8 mouse cellular contexts compared by ENCODE assay signal in genomic region chr1:89968111-89968851, GRCm38 (mm10). TPM values are rescaled to one million over a fixed set of nuclear protein-coding genes. Genes with fewer than 3 reads are reported as not detected.
A peak's percentile ranks its signal among the peaks of the same experiment; 100 is the strongest.
DNase-seq lines count a peak whose midpoint lies in the region; ATAC-seq and TF ChIP-seq lines count a peak whose summit lies in the region.

No protein-coding gene starts in this region.

- TF ChIP-seq CTCF in hindbrain, postnatal 0 days (IDR thresholded peaks at IDR 0.05; ENCODE audit: low read depth) = no peak

- peak; percentile 19 for DNase-seq in gastrocnemius, postnatal 10 days
- DNase-seq in gastrocnemius, adult 8-10 months (ENCODE audit: low spot score in 2 of 2) = no peak
- DNase-seq in adrenal gland, postnatal 25 days = peak; percentile 13
- DNase-seq in forebrain, embryonic 11.5 days (ENCODE audit: low spot score) = peak; percentile 58
- DNase-seq in hindbrain, postnatal 0 days (ENCODE audit: low spot score) = peak; percentile 90
- peak; percentile 73 for DNase-seq in right cerebral cortex, postnatal 25 days
- no peak for DNase-seq in spleen, postnatal 14 days (ENCODE audit: low spot score in 2 of 2)

- H3K4me2 ChIP-seq in forebrain, embryonic 11.5 days (ENCODE audit: low read depth, low read length, severe bottlenecking) = peak overlapping the region; percentile 95
- H3K4me2 ChIP-seq in hindbrain, postnatal 0 days (ENCODE audit: low read depth, low read length) = peak overlapping the region; percentile 63
- peak overlapping the region; percentile 65 for H3K4me2 ChIP-seq in liver, embryonic 12.5 days

- H3K27ac ChIP-seq in forebrain, embryonic 11.5 days (ENCODE audit: low read depth, low read length) = no peak overlapping the region
- H3K27ac ChIP-seq in hindbrain, postnatal 0 days = peak overlapping the region; percentile 74
- no peak overlapping the region for H3K27ac ChIP-seq in liver, embryonic 12.5 days

- peaks cover 4% of the 10 kb centered on the region; the same call in 1 of the 2 replicates for H3K4me1 ChIP-seq in forebrain, embryonic 11.5 days (replicated peaks; ENCODE audit: control insufficient read depth, insufficient read depth, low read length)
- H3K4me1 ChIP-seq in hindbrain, postnatal 0 days (ENCODE audit: insufficient read depth, low read length) = no peaks in the 10 kb centered on the region
- H3K4me1 ChIP-seq in liver, embryonic 12.5 days = peaks cover 6% of the 10 kb centered on the region; the same call in 1 of the 2 replicates

- H3K9me3 ChIP-seq in forebrain, embryonic 11.5 days (ENCODE audit: control insufficient read depth, low read length) = no peaks in the 10 kb centered on the region
- H3K9me3 ChIP-seq in hindbrain, postnatal 0 days (ENCODE audit: low read length) = no peaks in the 10 kb centered on the region
- H3K9me3 ChIP-seq in liver, embryonic 12.5 days (replicated peaks) = no peaks in the 10 kb centered on the region

- H3K9ac ChIP-seq in forebrain, embryonic 11.5 days (ENCODE audit: low read length) = peak overlapping the region; percentile 45
- peak overlapping the region; percentile 55 for H3K9ac ChIP-seq in hindbrain, postnatal 0 days (replicated peaks; ENCODE audit: low read length)
- H3K9ac ChIP-seq in liver, embryonic 12.5 days = no peak overlapping the region

- H3K4me3 ChIP-seq in forebrain, embryonic 11.5 days (ENCODE audit: low read depth, low read length) = peak overlapping the region; percentile 55
- peak overlapping the region; percentile 45 for H3K4me3 ChIP-seq in hindbrain, postnatal 0 days (ENCODE audit: low read length)
- H3K4me3 ChIP-seq in liver, embryonic 12.5 days = peak overlapping the region; percentile 54

- no peak; the same call in 1 of the 2 replicates for ATAC-seq in forebrain, embryonic 11.5 days (replicated peaks; ENCODE audit: low FRiP score)
- peak; percentile 72 for ATAC-seq in hindbrain, postnatal 0 days
- no peak for ATAC-seq in liver, embryonic 12.5 days

- peaks cover 62% of the 10 kb centered on the region for H3K27me3 ChIP-seq in forebrain, embryonic 11.5 days (ENCODE audit: control insufficient read depth, insufficient read depth, low read length)
- peaks cover 12% of the 10 kb centered on the region for H3K27me3 ChIP-seq in hindbrain, postnatal 0 days (ENCODE audit: insufficient read depth, low read length)
- peaks cover 79% of the 10 kb centered on the region for H3K27me3 ChIP-seq in liver, embryonic 12.5 days (replicated peaks)

- no peaks in the 10 kb centered on the region for H3K36me3 ChIP-seq in forebrain, embryonic 11.5 days (ENCODE audit: control insufficient read depth, insufficient read depth, low read length)
- no peaks in the 10 kb centered on the region for H3K36me3 ChIP-seq in hindbrain, postnatal 0 days (ENCODE audit: insufficient read depth, low read length)
- no peaks in the 10 kb centered on the region for H3K36me3 ChIP-seq in liver, embryonic 12.5 days

- WGBS in forebrain, embryonic 11.5 days = 1% methylated on average over 72 of the region's 95 CpGs
- WGBS in hindbrain, postnatal 0 days = under 1% methylated on average over 94 of the region's 95 CpGs
- WGBS in liver, embryonic 12.5 days (ENCODE audit: insufficient replicate concordance) = 3% methylated on average over 95 of the region's 95 CpGs

RNA-seq across cellular contexts. Expression of gene Gbx2, which starts 37.3 kb away (rescaled TPM):
- total RNA-seq in gastrocnemius, postnatal 10 days (2021) = not detected
- total RNA-seq in gastrocnemius, adult 8-10 months (2022) = under 1 TPM; 0.38 to 0.68 (median 0.54) TPM
- total RNA-seq in adrenal gland, postnatal 25 days (2021) = not detected in 2 replicates
- 5.0 and 6.7 TPM in 2 replicates for polyA plus RNA-seq in forebrain, embryonic 11.5 days (2014; fragmentation: Nextera tagmentation; extraction: Ambion mirVana)
- total RNA-seq in hindbrain, postnatal 0 days (2014; rRNA removed) = 22.1 and 27.7 TPM in 2 replicates
- polyA plus RNA-seq in hindbrain, postnatal 0 days (2015; fragmentation: Nextera tagmentation; extraction: Ambion mirVana) = 25.6 and 26.9 TPM in 2 replicates
- 1.7 and 2.0 TPM in 2 replicates for polyA plus RNA-seq in liver, embryonic 12.5 days (2016; fragmentation: Nextera tagmentation; extraction: Ambion mirVana)

RNA-seq across cellular contexts. Expression of gene Asb18, which starts 46.2 kb away (rescaled TPM):
- 1 to 10 TPM; 5.1 to 5.8 TPM for total RNA-seq in gastrocnemius, postnatal 10 days (2021)
- total RNA-seq in gastrocnemius, adult 8-10 months (2022) = 10 to 100 TPM; 20.8 to 25.7 (median 24.0) TPM
- not detected in 2 replicates for total RNA-seq in adrenal gland, postnatal 25 days (2021)
- not detected in 2 replicates for polyA plus RNA-seq in forebrain, embryonic 11.5 days (2014; fragmentation: Nextera tagmentation; extraction: Ambion mirVana)
- total RNA-seq in hindbrain, postnatal 0 days (2014; rRNA removed) = 1.2 and 7.6 TPM in 2 replicates
- polyA plus RNA-seq in hindbrain, postnatal 0 days (2015; fragmentation: Nextera tagmentation; extraction: Ambion mirVana) = 0.49 and 0.95 TPM in 2 replicates
- not detected in 2 replicates for polyA plus RNA-seq in liver, embryonic 12.5 days (2016; fragmentation: Nextera tagmentation; extraction: Ambion mirVana)

Comparison
In these comparisons a context has a peak if more than half of its experiments do, and no peak if none do; other contexts are left out.
1. DNase-seq: peak in gastrocnemius, postnatal 10 days (single experiment), adrenal gland, postnatal 25 days (single experiment), forebrain, embryonic 11.5 days (single experiment), hindbrain, postnatal 0 days (single experiment) and right cerebral cortex, postnatal 25 days (single experiment); none in gastrocnemius, adult 8-10 months (0 of 2) and spleen, postnatal 14 days (0 of 2).
2. RNA of gene Gbx2, which starts 37.3 kb away (total RNA-seq): 22.1 to 27.7 TPM in hindbrain, postnatal 0 days; 0.38 to 0.68 TPM in gastrocnemius, adult 8-10 months, not detected in gastrocnemius, postnatal 10 days and not detected in adrenal gland, postnatal 25 days; every median in the first group is over 10 times any median in the second.
3. Peak in every context shown above with its lines, with median percentiles within 50 percentile points of each other: H3K4me2 ChIP-seq and H3K4me3 ChIP-seq.